Mouse (Mus musculus) testis, postnatal 14 days (tissue): ENCODE measurements around the gene Dnmt3b.
"Not testable (repeated sequence)": the region's sequence is repeated elsewhere in the genome, so short reads cannot be mapped to it uniquely, and the experiment has no call there.

Experiments used
- DNase-seq: peaks from one replicate; pipeline ENCODE4 v3.0.0; 2021; ENCODE audit warnings: low spot score

Dnmt3b gene

GRCm38 (mm10) chr2:153633259-153633658 is 16.0 kb upstream of the Dnmt3b start:
- DNase-seq: no peak

- no peak for DNase-seq
Measured at GRCm38 (mm10) chr2:153638977-153639680, 10.1 kb upstream of the Dnmt3b start.

GRCm38 (mm10) chr2:153642496-153642895 is 6.8 kb upstream of the Dnmt3b start:
- no peak for DNase-seq

GRCm38 (mm10) chr2:153642999-153643398 is 6.3 kb upstream of the Dnmt3b start:
- DNase-seq: no peak

GRCm38 (mm10) chr2:153648773-153649297 is 415 bp upstream of the Dnmt3b start:
- DNase-seq: no peak

GRCm38 (mm10) chr2:153650014-153650687 is 901 bp downstream of the Dnmt3b start:
- DNase-seq: no peak

- DNase-seq: no peak
Measured at GRCm38 (mm10) chr2:153651681-153652080, 2.4 kb downstream of the Dnmt3b start.

GRCm38 (mm10) chr2:153657659-153658058 is 8.4 kb downstream of the Dnmt3b start:
- not testable (repeated sequence) for DNase-seq

GRCm38 (mm10) chr2:153660616-153661015 is 11.4 kb downstream of the Dnmt3b start:
- DNase-seq: no peak

- DNase-seq: no peak
Measured at GRCm38 (mm10) chr2:153665401-153665800, 16.2 kb downstream of the Dnmt3b start.

- DNase-seq: no peak
Measured at GRCm38 (mm10) chr2:153668754-153669376, 19.6 kb downstream of the Dnmt3b start.

- DNase-seq: no peak
Measured at GRCm38 (mm10) chr2:153670111-153670510, 20.9 kb downstream of the Dnmt3b start.

GRCm38 (mm10) chr2:153672619-153673018 is 23.4 kb downstream of the Dnmt3b start:
- DNase-seq: no peak

- not testable (repeated sequence) for DNase-seq
Measured at GRCm38 (mm10) chr2:153675364-153675763, 26.1 kb downstream of the Dnmt3b start.

- DNase-seq: no peak
Measured at GRCm38 (mm10) chr2:153676944-153677343, 27.7 kb downstream of the Dnmt3b start.

- DNase-seq: no peak
Measured at GRCm38 (mm10) chr2:153677550-153677949, 28.3 kb downstream of the Dnmt3b start.

GRCm38 (mm10) chr2:153679959-153680358 is 30.7 kb downstream of the Dnmt3b start:
- no peak for DNase-seq

- not testable (repeated sequence) for DNase-seq
Measured at GRCm38 (mm10) chr2:153693413-153693812, 44.2 kb downstream of the Dnmt3b start.

- DNase-seq: peak; percentile 57
Measured at GRCm38 (mm10) chr2:153694462-153695085, 45.3 kb downstream of the Dnmt3b start.

- DNase-seq: no peak
Measured at GRCm38 (mm10) chr2:153696352-153696751, 47.1 kb downstream of the Dnmt3b start, which contains the start of gene Dnmt3c. Gene Dnmt3c, plus strand, starts transcription at chr2:153696652.

GRCm38 (mm10) chr2:153703389-153703788 is 54.1 kb downstream of the Dnmt3b start:
- peak; percentile 50 for DNase-seq

GRCm38 (mm10) chr2:153710701-153711330 is 61.6 kb downstream of the Dnmt3b start:
- peak; percentile 35 for DNase-seq
